Mouse (Mus musculus) hindbrain, postnatal 0 days (tissue): ENCODE results near the gene Kcnh5. TPM values are rescaled to one million over a fixed set of nuclear protein-coding genes. Genes with fewer than 3 reads are reported as not detected.

ENCODE experiments used
- ATAC-seq: fragments of 200-750 bp; cut with Nextera tagmentation; 2 replicates; pipeline ENCODE4 v1.8.0; 2017; ENCODE audit warnings: mild to moderate bottlenecking, moderate TSS enrichment, moderate library complexity
- DNase-seq: peaks from one replicate; pipeline ENCODE4 v3.0.0-alpha.2; 2015; ENCODE audit warnings: low spot score
- H3K27ac ChIP-seq: fragments of 300-500 bp; sonication (generic); 2 replicates; pipeline ENCODE4 v1.5.1; 2014; ENCODE audit warnings: mild to moderate bottlenecking
- H3K27me3 ChIP-seq: fragments of 300-500 bp; sonication (generic); 2 replicates; pipeline ENCODE4 v1.6.1; 2014; ENCODE audit warnings: low read length, mixed read lengths; ENCODE audit not compliant: insufficient read depth
- H3K36me3 ChIP-seq: fragments of 300-500 bp; sonication (generic); 2 replicates; pipeline ENCODE4 v1.6.1; 2014; ENCODE audit warnings: low read length, mixed read lengths; ENCODE audit not compliant: insufficient read depth
- H3K4me1 ChIP-seq: fragments of 300-500 bp; sonication (generic); 2 replicates; pipeline ENCODE4 v1.6.1; 2014; ENCODE audit warnings: antibody characterized with exemption, low read length, mixed read lengths; ENCODE audit not compliant: insufficient read depth
- H3K4me2 ChIP-seq: fragments of 300-500 bp; sonication (generic); 2 replicates; pipeline ENCODE4 v1.6.1; 2014; ENCODE audit warnings: low read depth, mild to moderate bottlenecking, low read length, moderate library complexity, mixed read lengths
- H3K4me3 ChIP-seq: fragments of 300-500 bp; sonication (generic); 2 replicates; pipeline ENCODE4 v1.5.1; 2014; ENCODE audit warnings: low read length
- H3K9ac ChIP-seq: fragments of 300-500 bp; sonication (generic); replicated peaks from 2 replicates; pipeline ENCODE4 v1.6.1; 2014; ENCODE audit warnings: mild to moderate bottlenecking, low read length, moderate library complexity, mixed read lengths
- H3K9me3 ChIP-seq: fragments of 300-500 bp; sonication (generic); 2 replicates; pipeline ENCODE4 v1.6.1; 2016; ENCODE audit warnings: low read length, mixed read lengths
- CTCF ChIP-seq: IDR thresholded peaks from 2 replicates; pipeline ENCODE4 v1.5.1; 2016; ENCODE audit warnings: antibody characterized with exemption, control low read depth, low read depth
- WGBS: fragments of 180-500 bp; shearing (Covaris S2); extraction: QIAGEN DNeasy Blood & Tissue Kit; methylation state at CpG from one replicate; pipeline ENCODE4 v1.1.7; 2014; 5-methylcytosine and 5-hydroxymethylcytosine counted together
- polyA plus RNA-seq: library from polyadenylated mRNA; unstranded; fragments of >200 nt; fragmentation: Nextera tagmentation; extraction: Ambion mirVana; gene quantifications from 2 replicates; pipeline ENCODE4 v1.2.1, GENCODE M21; 2015
- total RNA-seq: library from RNA; depleted of rRNA; stranded (reverse); fragments of >200 nt; gene quantifications from 2 replicates; pipeline ENCODE4 v1.2.3, GENCODE M21; 2014

The Kcnh5 gene
- total and polyA plus RNA-seq, 2 experiments from 2014 or later, result 3.1 to 7.4 TPM

GRCm38 (mm10) chr12:75071043-75071442, 106.1 kb downstream of the Kcnh5 start:
- no peak for TF ChIP-seq CTCF
- Histone ChIP-seq H3K27me3 (no peaks in the 10 kb centered on the region), H3K9me3 (no peaks in the 10 kb centered on the region), H3K27ac (no peak overlapping the region), H3K4me3 (no peak overlapping the region), H3K4me1 (no peaks in the 10 kb centered on the region), H3K4me2 (no peak overlapping the region), H3K36me3 (no peaks in the 10 kb centered on the region), H3K9ac (no peak overlapping the region)
- ATAC-seq, result no peak
- 99% methylated on average over 2 of the region's 2 CpGs for WGBS
- DNase-seq, result no peak

GRCm38 (mm10) chr12:75062571-75062970, 114.6 kb downstream of the Kcnh5 start:
- Histone ChIP-seq H3K4me1 (peaks cover 3% of the 10 kb centered on the region; the same call in 1 of the 2 replicates), H3K27me3 (no peaks in the 10 kb centered on the region), H3K4me3 (no peak overlapping the region), H3K9ac (no peak overlapping the region), H3K9me3 (no peaks in the 10 kb centered on the region), H3K36me3 (no peaks in the 10 kb centered on the region), H3K27ac (no peak overlapping the region), H3K4me2 (no peak overlapping the region)
- DNase-seq (no peak), ATAC-seq (no peak)
- no peak for TF ChIP-seq CTCF

- Histone ChIP-seq H3K4me3 (no peak overlapping the region), H3K4me1 (peaks cover 3% of the 10 kb centered on the region; the same call in 1 of the 2 replicates), H3K27me3 (no peaks in the 10 kb centered on the region), H3K4me2 (no peak overlapping the region), H3K27ac (no peak overlapping the region), H3K9ac (no peak overlapping the region), H3K9me3 (no peaks in the 10 kb centered on the region), H3K36me3 (no peaks in the 10 kb centered on the region)
- 40% methylated on average over 4 of the region's 4 CpGs for WGBS
- ATAC-seq, result no peak
- peak; percentile 48 for DNase-seq
- TF ChIP-seq CTCF, result no peak
Measured at GRCm38 (mm10) chr12:75061731-75062130, 115.4 kb downstream of the Kcnh5 start.

GRCm38 (mm10) chr12:75053731-75054130, 123.4 kb downstream of the Kcnh5 start:
- 68% methylated on average over 1 of the region's 1 CpGs for WGBS
- Histone ChIP-seq H3K27me3 (no peaks in the 10 kb centered on the region), H3K4me2 (no peak overlapping the region), H3K27ac (no peak overlapping the region), H3K4me3 (no peak overlapping the region), H3K36me3 (no peaks in the 10 kb centered on the region), H3K9me3 (no peaks in the 10 kb centered on the region), H3K9ac (no peak overlapping the region), H3K4me1 (no peaks in the 10 kb centered on the region)
- ATAC-seq, result no peak
- no peak for TF ChIP-seq CTCF
- DNase-seq, result no peak

- H3K9me3 ChIP-seq, result no peaks in the 10 kb centered on the region
- ATAC-seq (no peak), DNase-seq (no peak)
- no peak overlapping the region for H3K4me2 ChIP-seq
- H3K4me1 ChIP-seq, result no peaks in the 10 kb centered on the region
- WGBS, result 86% methylated on average over 5 of the region's 5 CpGs
- H3K27ac ChIP-seq, result no peak overlapping the region
- no peaks in the 10 kb centered on the region for H3K27me3 ChIP-seq
- TF ChIP-seq CTCF, result no peak
- no peak overlapping the region for H3K4me3 ChIP-seq
- H3K36me3 ChIP-seq, result no peaks in the 10 kb centered on the region
- no peak overlapping the region for H3K9ac ChIP-seq
Measured at GRCm38 (mm10) chr12:75036694-75037093, 140.4 kb downstream of the Kcnh5 start.

- TF ChIP-seq CTCF, result no peak
- H3K4me1 ChIP-seq, result no peaks in the 10 kb centered on the region
- H3K9ac ChIP-seq, result no peak overlapping the region
- H3K9me3 ChIP-seq, result 0 out of 2 replicates have a peak, but pooled peaks cover 5% of the 10 kb centered on the region
- no peak overlapping the region for H3K4me3 ChIP-seq
- no peak overlapping the region for H3K27ac ChIP-seq
- no peak for ATAC-seq
- H3K4me2 ChIP-seq, result no peak overlapping the region
- H3K27me3 ChIP-seq, result no peaks in the 10 kb centered on the region
- peak; percentile 46 for DNase-seq
- 45% methylated on average over 8 of the region's 8 CpGs for WGBS
- no peaks in the 10 kb centered on the region for H3K36me3 ChIP-seq
Measured at GRCm38 (mm10) chr12:75031970-75032864, 144.9 kb downstream of the Kcnh5 start.

GRCm38 (mm10) chr12:74971187-74971586, 205.9 kb downstream of the Kcnh5 start:
- 93% methylated on average over 3 of the region's 3 CpGs for WGBS
- Histone ChIP-seq H3K4me2 (no peak overlapping the region), H3K9me3 (no peaks in the 10 kb centered on the region), H3K9ac (no peak overlapping the region), H3K27ac (no peak overlapping the region), H3K4me3 (no peak overlapping the region), H3K36me3 (no peaks in the 10 kb centered on the region), H3K27me3 (no peaks in the 10 kb centered on the region), H3K4me1 (no peaks in the 10 kb centered on the region)
- DNase-seq, result no peak
- ATAC-seq, result no peak
- no peak for TF ChIP-seq CTCF
